Mouse (Mus musculus) adrenal gland, postnatal 14 days (tissue): ENCODE measurements around the gene Gm17727. TPM values are rescaled to one million over a fixed set of nuclear protein-coding genes. Genes with fewer than 3 reads are reported as not detected.
"Not testable (repeated sequence)": the region's sequence is repeated elsewhere in the genome, so short reads cannot be mapped to it uniquely, and the experiment has no call there.

ENCODE experiments used
- DNase-seq: peaks from one replicate; pipeline ENCODE4 v3.0.0; 2021; ENCODE audit warnings: mixed read lengths
- long read RNA-seq, 2 experiments: library from polyadenylated mRNA; stranded (forward); transcript quantifications; one replicate each; pipeline ENCODE4 v2.0.0; 2021
- total RNA-seq: library from RNA; stranded (reverse); gene quantifications from 2 replicates; pipeline ENCODE4 v1.2.3, GENCODE M21; 2021

Gene Gm17727
- total RNA-seq: not detected in 2 replicates
- long read RNA-seq, experiment 1: 0 reads
- long read RNA-seq, experiment 2: 0 reads

DNA sequence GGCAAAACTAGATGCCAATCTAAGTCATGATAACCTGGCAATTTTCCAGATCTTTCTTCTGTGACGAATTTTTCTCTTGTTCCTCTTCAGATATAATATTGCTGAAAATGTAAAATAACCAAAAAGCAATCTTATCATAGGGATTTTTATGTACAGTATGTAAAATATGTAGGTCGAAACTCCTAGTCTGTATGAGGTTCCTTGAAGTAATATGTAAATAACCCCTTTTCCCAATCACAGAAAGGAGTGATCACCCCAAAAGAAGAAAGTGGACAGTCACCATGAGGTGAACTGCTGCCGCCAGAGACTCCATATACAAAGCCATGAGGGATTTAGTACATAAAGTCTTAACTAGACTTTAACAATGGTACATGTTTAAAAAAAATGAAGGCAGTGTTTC lies at the start of gene Gm17727:
Gm17727 (minus strand) TSS at position 101 of the 400 bp plus-strand sequence.
- DNase-seq: no peak

DNA sequence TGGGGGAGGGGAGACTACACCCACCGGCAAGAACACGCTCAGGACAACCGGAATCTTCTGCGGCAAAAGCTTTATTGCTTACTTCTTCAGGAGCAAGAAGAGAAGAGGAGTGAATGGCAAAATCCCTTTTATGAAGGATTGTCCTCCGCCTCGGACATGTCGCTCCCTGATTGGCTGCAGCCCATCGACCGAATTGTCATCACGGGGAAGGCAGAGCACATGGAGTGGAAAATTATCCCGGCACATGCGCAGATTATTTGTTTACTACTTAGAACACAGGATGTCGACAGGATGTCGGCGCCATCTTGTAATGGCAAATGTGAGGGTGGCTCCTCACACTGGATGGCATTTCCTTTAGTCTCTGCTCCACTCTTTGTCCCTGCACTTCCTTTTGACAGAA lies 40.0 kb upstream of the Gm17727 start:
- DNase-seq: not testable (repeated sequence)

DNA sequence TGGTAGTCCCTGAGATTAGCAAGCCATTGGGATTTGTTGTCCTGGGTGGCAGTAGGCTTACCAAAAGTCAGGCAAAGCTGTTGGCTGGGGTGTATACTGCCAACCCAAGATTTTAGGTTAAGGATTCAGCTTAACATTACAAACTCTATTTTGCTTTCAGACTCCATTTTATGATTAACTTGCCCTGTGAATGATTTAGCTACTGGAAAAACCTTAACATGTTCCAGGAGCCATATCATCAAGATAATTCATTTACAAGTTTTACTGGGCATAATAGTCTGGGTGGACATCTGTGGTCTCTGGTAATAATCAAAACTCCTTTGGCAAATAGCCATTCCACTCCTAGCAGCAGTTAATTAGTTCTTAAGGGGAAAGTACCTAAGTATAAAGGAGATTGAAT lies 20.2 kb upstream of the Gm17727 start:
- DNase-seq: no peak

DNA sequence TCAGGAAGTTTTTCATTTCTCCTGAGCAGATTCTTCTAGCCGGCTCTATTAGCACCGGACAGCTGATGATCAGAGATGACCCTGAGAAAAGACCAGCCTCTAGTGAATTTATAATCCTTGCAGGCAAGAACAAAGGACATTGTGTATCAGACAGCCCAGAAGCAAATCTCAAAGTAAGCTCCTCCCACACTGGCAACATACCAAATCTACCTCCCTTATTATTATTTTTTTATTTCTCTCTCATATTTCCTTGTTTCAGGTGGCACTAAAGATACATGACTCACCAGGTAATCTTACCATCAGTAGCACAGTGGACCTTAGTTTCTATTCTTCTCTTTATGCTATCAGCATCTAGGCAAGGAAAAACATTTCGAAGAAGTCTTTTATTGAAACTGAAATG lies 12.1 kb upstream of the Gm17727 start, which contains the start of the genes Gm27235 and D730048I06Rik:
Gm27235 (minus strand) TSS at position 101 of the 400 bp plus-strand sequence.
D730048I06Rik (minus strand) TSS at position 112 of the 400 bp plus-strand sequence.
- no peak for DNase-seq

DNA sequence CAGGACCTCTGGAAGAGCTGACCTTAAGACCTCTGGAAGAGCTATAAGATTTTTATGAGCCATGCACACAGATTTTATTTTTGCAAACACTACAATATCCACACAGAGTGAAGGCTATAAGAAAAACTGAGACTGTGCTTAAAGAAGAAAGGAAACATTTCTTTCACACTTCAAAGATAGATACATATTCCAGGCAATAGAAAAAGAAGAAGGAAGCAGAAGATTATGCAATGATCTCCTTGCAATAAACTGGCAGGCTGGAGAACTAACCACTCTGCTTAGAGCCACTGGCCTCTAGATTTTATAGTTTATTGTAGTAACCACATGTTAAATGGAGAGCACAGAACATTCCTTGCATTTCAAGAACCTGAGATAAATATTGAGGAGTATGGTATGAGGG lies 21.1 kb downstream of the Gm17727 start:
- DNase-seq: no peak

DNA sequence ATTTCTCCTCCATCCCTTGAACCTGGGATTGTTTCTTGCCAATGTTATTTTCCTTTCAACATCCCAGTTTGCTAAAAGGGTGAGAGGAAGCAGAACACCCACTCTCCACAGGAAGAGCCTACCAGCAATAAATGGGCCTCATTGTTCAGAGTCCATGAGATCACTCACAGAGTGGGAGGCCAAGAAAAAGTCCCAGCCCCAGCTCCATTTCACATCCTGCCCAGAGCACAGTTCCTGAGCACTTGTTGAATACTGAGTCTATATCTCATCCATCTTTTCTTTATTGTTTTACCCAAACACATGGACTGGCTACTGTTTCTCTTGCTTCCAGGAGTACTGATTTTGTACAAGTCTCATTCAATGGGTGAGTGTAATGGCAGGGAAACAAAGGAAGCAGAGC lies 37.2 kb downstream of the Gm17727 start, which contains the start of gene Gm17677:
Gm17677 (plus strand) TSS at position 301 of the 400 bp plus-strand sequence.
- DNase-seq: no peak

Other genes with a start within 250 kb of the Gm17727 start
- 0.67 and 0.68 TPM in 2 replicates for gene Ddx25, start 219.6 kb downstream of the Gm17727 start, total RNA-seq
- gene Pus3, start 219.5 kb downstream of the Gm17727 start, total RNA-seq: 14.1 and 16.3 TPM in 2 replicates
- 0.26 TPM in 1 of 2 replicates, not detected in the other for gene Pate2, start 207.8 kb downstream of the Gm17727 start, total RNA-seq
- 4.2 and 5.4 TPM in 2 replicates for gene Hyls1, start 207.7 kb downstream of the Gm17727 start, total RNA-seq
- not detected in 2 replicates for gene Pate4, start 166.2 kb downstream of the Gm17727 start, total RNA-seq
- not detected in 2 replicates for gene Pate3, start 129.9 kb downstream of the Gm17727 start, total RNA-seq
- not detected in 2 replicates for gene Pate1, start 90.7 kb downstream of the Gm17727 start, total RNA-seq
- not detected in 2 replicates for gene Gm17677, start 37.1 kb downstream of the Gm17727 start, total RNA-seq
- gene Gm27235, start 12.0 kb upstream of the Gm17727 start, total RNA-seq: not detected in 2 replicates
- gene D730048I06Rik, start 12.0 kb upstream of the Gm17727 start, total RNA-seq: not detected in 2 replicates
- not detected in 2 replicates for gene 9230110F15Rik, start 66.0 kb upstream of the Gm17727 start, total RNA-seq
- not detected in 2 replicates for gene 9230113P08Rik, start 130.3 kb upstream of the Gm17727 start, total RNA-seq